Mouse (Mus musculus) skeletal muscle tissue, adult 2 months (tissue): ENCODE measurements around the gene Gm765.

Source experiments
- DNase-seq: peaks from one replicate; pipeline ENCODE4 v3.0.0-alpha.2; 2012; ENCODE audit warnings: low read depth, low spot score

The Gm765 gene

DNA sequence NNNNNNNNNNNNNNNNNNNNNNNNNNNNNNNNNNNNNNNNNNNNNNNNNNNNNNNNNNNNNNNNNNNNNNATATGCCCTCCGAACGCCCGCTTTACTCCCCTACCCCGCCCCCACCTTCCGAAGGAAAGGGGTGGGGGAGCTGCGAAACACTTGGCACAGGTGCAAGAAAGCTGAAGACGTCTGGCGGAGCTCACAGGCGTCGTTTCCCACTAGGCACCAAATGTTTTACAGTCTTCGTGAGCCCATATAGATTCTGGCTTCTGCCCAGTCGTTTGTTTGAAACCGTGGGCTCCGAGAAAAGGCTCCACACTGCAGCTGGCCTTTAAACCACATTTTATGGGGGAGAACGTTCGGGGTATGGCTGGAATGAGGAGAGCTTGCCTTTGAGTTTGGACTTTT, 120.6 kb downstream of the Gm765 start:
- DNase-seq: no peak

DNA sequence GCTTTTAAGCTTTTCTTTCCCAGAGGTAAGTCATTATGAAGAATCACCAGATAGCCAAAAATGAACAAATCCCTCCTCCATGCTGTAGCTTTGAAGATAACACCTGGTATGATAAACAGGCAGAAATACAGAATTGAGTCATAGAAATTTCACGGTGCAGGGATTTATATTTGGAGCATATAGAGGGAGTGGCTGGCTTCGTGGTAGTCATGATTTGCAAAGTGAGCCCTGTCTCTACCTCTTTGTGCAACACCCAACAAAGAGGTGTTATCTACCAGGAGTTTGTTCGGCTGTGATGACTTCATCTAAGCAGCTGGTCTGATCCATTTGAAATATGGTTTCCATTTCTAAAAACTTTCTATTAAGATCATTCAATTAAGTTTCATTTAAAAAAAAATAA, 130.3 kb downstream of the Gm765 start:
- DNase-seq: no peak

DNA sequence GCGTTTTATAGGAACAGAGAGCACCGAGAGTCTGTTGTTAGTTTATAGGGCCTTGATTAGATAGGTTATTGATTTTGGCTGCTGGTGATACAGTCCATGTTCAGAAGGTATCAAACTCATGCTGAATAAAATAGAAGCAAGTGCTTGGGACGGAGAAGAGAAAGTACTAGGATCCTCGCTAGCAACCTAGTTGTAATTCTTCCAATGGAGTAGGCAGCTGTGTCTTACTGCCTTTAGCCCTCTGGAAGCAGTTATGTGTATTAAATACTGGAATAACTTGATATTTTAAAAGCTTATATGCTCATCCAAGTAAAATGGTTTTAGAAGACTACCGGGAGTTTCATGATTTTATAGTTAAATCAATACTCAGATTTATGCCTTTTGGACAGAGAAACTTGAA, 132.3 kb downstream of the Gm765 start:
- DNase-seq: no peak

DNA sequence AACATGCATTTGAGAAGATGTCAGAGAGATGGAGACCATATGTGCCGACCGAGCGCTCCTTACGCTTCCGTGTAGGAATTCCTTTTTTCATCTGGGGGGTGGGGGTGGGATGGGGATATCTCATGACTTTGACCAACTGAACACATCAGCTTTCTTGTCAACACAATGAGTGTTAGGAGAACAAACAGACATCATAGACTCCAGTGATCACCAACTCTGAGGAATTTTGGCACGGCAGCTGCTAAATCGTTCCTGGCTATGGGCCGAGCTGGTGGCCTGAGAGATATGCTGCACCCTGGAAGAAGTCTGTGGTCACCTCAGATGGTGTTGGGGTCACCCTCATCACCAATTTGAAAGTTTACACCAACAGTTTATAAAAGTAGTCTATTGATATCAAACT, 134.5 kb downstream of the Gm765 start:
- no peak for DNase-seq

DNA sequence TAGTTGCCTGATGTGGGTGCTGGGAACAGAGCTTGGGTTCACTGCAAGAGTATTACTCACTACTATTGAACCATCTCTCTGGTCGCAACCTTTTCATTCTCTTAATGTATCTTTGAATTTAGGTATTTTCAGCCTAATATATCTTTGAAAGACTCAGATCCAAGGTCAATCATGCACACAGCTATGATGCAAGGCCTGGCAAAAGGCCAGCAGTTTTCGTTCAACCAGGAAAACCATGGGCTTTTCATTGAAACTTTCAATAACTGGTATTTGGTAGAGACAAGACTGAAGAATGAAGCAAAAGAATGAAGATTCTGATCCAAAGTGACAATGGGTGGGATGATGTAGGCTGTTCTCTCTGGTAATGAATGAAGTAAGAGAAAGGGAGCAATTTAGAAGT, 143.8 kb downstream of the Gm765 start:
- DNase-seq: no peak

DNA sequence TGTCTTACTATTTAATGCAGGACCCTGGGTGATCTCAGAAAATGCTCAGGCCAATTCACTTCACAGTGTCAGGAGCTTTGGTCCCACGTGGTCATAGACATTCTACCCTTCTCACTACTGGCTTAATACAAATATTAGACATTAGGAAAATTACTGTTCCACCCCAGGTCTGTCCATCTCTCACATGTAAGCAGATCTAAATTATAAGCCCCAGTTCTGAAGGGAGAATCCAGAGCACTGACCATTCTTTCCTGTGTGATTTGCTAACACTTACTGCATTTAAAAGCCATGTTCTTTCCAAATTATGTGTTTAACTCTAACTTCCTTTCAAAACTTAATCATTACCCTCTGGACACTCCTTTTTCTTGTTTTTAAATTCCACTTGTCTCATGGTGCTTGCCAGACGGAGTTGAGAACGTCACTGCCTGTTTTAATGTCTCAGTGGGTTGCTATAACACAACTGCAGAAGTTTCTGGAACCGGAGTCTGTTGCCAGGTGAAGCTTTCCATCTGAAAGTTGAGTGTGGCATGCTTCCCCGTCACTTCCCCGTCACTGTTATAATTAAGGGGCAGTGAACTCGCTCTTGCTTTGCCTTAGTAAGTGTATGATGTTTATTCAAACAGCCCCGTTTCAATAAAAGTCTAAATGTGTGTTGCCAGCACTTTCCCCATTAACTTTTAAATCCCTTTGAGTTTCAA, 151.7 kb downstream of the Gm765 start:
- DNase-seq: no peak
